Mouse (Mus musculus): ENCODE measurements around the gene Ccdc182.

DNA sequence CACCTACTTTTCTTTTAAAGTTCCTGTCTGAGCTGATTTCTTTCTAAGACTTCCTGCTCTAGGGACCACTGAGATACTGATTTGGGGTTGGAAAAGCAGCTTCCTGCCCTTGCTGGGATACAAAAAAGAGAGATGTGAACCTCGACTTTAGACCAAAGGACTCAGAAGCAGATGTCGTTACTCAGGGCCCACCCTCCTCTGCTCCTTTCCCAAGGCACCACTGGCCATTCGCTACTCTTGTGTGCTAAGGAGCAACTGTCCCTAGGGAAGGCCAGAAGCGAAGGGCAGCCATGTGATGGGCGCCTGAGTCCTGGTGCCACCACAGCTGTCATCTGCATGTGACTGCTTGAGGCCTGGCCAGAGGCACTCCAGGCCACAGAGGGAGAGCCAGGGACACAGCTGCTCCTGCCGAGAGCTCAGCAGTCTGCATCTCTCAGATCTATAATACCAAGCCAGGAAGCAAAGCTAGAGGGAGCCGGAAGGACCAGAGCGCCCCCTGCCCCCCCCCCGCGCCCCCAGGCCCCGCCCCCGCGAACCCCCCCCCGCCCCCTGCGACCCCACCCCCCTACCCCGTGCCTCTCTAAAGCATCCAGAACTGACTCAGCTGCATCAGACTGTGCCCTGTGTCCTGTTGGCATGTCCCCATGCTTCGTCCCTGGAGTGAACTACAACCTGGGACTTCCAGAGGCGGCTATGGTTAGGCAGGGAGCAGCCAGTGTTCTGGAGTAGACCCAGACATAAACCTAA, 40.9 kb upstream of the Ccdc182 start:
- TF ChIP-seq CTCF (IDR thresholded peaks at IDR 0.05; ENCODE audit: extremely low read depth, insufficient read depth, low read length) (no peak), POLR2A (IDR thresholded peaks at IDR 0.05; ENCODE audit: extremely low read depth, insufficient read depth, low read length) (no peak)

Measured in cortical plate, adult 2 months (tissue).